In the genomic region with DNA sequence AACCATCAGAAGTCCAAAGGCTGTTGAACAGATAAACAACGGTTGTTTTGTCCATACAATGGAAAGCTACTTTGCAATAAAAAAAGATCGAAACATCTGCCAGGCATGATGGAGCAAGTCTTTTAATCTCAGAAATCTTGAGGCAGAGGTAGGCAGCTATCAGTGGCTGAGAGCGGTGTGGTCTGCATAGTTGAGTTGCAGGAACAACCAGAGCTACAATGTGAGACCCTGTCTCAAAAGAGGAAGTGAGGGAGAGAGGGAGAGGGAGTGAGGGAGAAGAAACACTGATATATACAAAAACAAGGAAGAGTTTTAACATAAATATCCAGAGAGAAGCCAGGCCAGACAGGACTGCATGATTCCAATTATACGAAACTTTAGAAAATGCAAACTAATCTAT, we compare ENCODE assay signal across 20 mouse cellular contexts. TPM values are rescaled to one million over a fixed set of nuclear protein-coding genes. Genes with fewer than 3 reads are reported as not detected.
A peak's percentile ranks its signal among the peaks of the same experiment; 100 is the strongest.
DNase-seq lines count a peak whose midpoint lies in the region; ATAC-seq and TF ChIP-seq lines count a peak whose summit lies in the region.
"Had no signal": no experiment of that assay in that cellular context is flagged by ENCODE, and none has a peak within 500 bp of the region (broad histone marks: within the 10 kb centered on the region; RNA-seq: fewer than 3 reads in every experiment).

No protein-coding gene starts in this region.

- peak; percentile 79 for ATAC-seq in common myeloid progenitor, adult 5-6 weeks (replicated peaks; ENCODE audit: low read depth, poor library complexity, severe bottlenecking)
- peak; percentile 27 to 81; a peak in 3 of 4 replicates for ATAC-seq in hematopoietic stem cell, adult 5-6 weeks (replicated peaks in 1 of 2; ENCODE audit: insufficient read depth in 1 of 2, low FRiP score in 2 of 2, low TSS enrichment in 1 of 2, low read depth in 1 of 2, poor library complexity in 2 of 2, severe bottlenecking in 2 of 2)
- ATAC-seq in lung, postnatal 0 days, result no peak
- no peak for ATAC-seq in hindbrain, embryonic 12.5 days (ENCODE audit: low FRiP score)
- ATAC-seq: forebrain, embryonic 13.5 days; forebrain, embryonic 15.5 days; forebrain, postnatal 0 days had no signal

- TF ChIP-seq POLR2A in MEL (IDR thresholded peaks at IDR 0.05; ENCODE audit: control insufficient read depth in 1 of 2, insufficient read depth in 1 of 2, low read depth in 1 of 2, low read length in 2 of 2, poor library complexity in 1 of 2), result no peak

- H3K9ac ChIP-seq in MEL (ENCODE audit: control insufficient read depth, low read depth, low read length, poor library complexity, severe bottlenecking), result no peak overlapping the region
- H3K9ac ChIP-seq in lung, postnatal 0 days (replicated peaks; ENCODE audit: low read depth), result no peak overlapping the region
- H3K9ac ChIP-seq in hindbrain, embryonic 12.5 days, result no peak overlapping the region
- H3K9ac ChIP-seq: embryonic facial prominence, embryonic 12.5 days; forebrain, embryonic 13.5 days; forebrain, embryonic 15.5 days; forebrain, postnatal 0 days had no signal

- H3K4me3 ChIP-seq in MEL (ENCODE audit: control insufficient read depth in 1 of 2, insufficient read depth in 1 of 2, low read depth in 2 of 2, low read length in 2 of 2), result no peak overlapping the region
- H3K4me3 ChIP-seq in lung, postnatal 0 days (ENCODE audit: low read depth, low read length), result no peak overlapping the region
- H3K4me3 ChIP-seq in hindbrain, embryonic 12.5 days, result no peak overlapping the region
- H3K4me3 ChIP-seq: embryonic facial prominence, embryonic 10.5 days; embryonic facial prominence, embryonic 12.5 days; forebrain, embryonic 13.5 days; forebrain, embryonic 15.5 days had no signal

- TF ChIP-seq CTCF in MEL (IDR thresholded peaks at IDR 0.05 in 2 of 3, conservative IDR thresholded peaks at IDR 0.05 in 1 of 3; ENCODE audit: control insufficient read depth in 1 of 3, insufficient read depth in 1 of 3, low read depth in 2 of 3, low read length in 3 of 3, poor library complexity in 1 of 3, severe bottlenecking in 1 of 3), result no peak
- TF ChIP-seq CTCF in lung, postnatal 0 days (IDR thresholded peaks at IDR 0.05), result no peak

- 80% methylated on average over 4 of the region's 4 CpGs for WGBS in lung, postnatal 0 days
- WGBS in hindbrain, embryonic 12.5 days, result 93% methylated on average over 4 of the region's 4 CpGs

- peaks cover 3% of the 10 kb centered on the region; the same call in 1 of the 2 replicates for H3K79me2 ChIP-seq in MEL (ENCODE audit: control insufficient read depth, insufficient read depth, low read length, poor library complexity)

- no peaks in the 10 kb centered on the region for H3K9me3 ChIP-seq in MEL (replicated peaks; ENCODE audit: insufficient read depth, low read length)
- H3K9me3 ChIP-seq in lung, postnatal 0 days (ENCODE audit: low read length), result no peaks in the 10 kb centered on the region
- no peaks in the 10 kb centered on the region for H3K9me3 ChIP-seq in hindbrain, embryonic 12.5 days (replicated peaks)
- H3K9me3 ChIP-seq: embryonic facial prominence, embryonic 10.5 days; embryonic facial prominence, embryonic 12.5 days; forebrain, embryonic 13.5 days; forebrain, embryonic 15.5 days had no signal

- no peak for TF ChIP-seq RAD21 in MEL (IDR thresholded peaks at IDR 0.05; ENCODE audit: low read depth, low read length)

- no peaks in the 10 kb centered on the region for H3K27me3 ChIP-seq in MEL (ENCODE audit: control insufficient read depth in 1 of 2, insufficient read depth in 2 of 2, low read length in 2 of 2)
- no peaks in the 10 kb centered on the region for H3K27me3 ChIP-seq in lung, postnatal 0 days (replicated peaks; ENCODE audit: insufficient read depth, low read length)
- no peaks in the 10 kb centered on the region for H3K27me3 ChIP-seq in hindbrain, embryonic 12.5 days
- H3K27me3 ChIP-seq: forebrain, embryonic 13.5 days; forebrain, embryonic 15.5 days had no signal

- H3K4me1 ChIP-seq in MEL (ENCODE audit: control insufficient read depth in 1 of 2, insufficient read depth in 2 of 2, low read length in 2 of 2), result peaks cover 0 to 14% of the 10 kb centered on the region in 2 experiments; a peak in 2 of 4 replicates
- no peaks in the 10 kb centered on the region for H3K4me1 ChIP-seq in lung, postnatal 0 days (ENCODE audit: insufficient read depth, low read depth, low read length)
- no peaks in the 10 kb centered on the region for H3K4me1 ChIP-seq in hindbrain, embryonic 12.5 days
- H3K4me1 ChIP-seq: embryonic facial prominence, embryonic 12.5 days; forebrain, embryonic 13.5 days; forebrain, embryonic 15.5 days had no signal

- no peak overlapping the region for H3K4me2 ChIP-seq in lung, postnatal 0 days (replicated peaks; ENCODE audit: low read depth, low read length)
- no peak overlapping the region for H3K4me2 ChIP-seq in hindbrain, embryonic 12.5 days (replicated peaks)
- H3K4me2 ChIP-seq: embryonic facial prominence, embryonic 12.5 days; forebrain, embryonic 13.5 days; forebrain, embryonic 15.5 days had no signal

- H3K36me3 ChIP-seq in MEL (ENCODE audit: control insufficient read depth in 1 of 2, insufficient read depth in 2 of 2, low read length in 2 of 2), result peaks cover 0 to 15% of the 10 kb centered on the region in 2 experiments; a peak in 2 of 4 replicates
- H3K36me3 ChIP-seq in lung, postnatal 0 days (ENCODE audit: insufficient read depth, low read length), result no peaks in the 10 kb centered on the region
- H3K36me3 ChIP-seq in hindbrain, embryonic 12.5 days, result no peaks in the 10 kb centered on the region
- H3K36me3 ChIP-seq: embryonic facial prominence, embryonic 10.5 days; embryonic facial prominence, embryonic 12.5 days; forebrain, embryonic 15.5 days had no signal

- peak; percentile 62 for DNase-seq in MEL (ENCODE audit: low read depth, low spot score)
- DNase-seq in cerebellum, postnatal 25 days, result no peak
- no peak for DNase-seq in lung, postnatal 0 days (ENCODE audit: low spot score)
- no peak for DNase-seq in thymus, postnatal 25 days
- DNase-seq: adrenal gland, adult 2 months; adrenal gland, postnatal 10 days; adrenal gland, postnatal 25 days; cerebellum, adult 11-12 months; cerebellum, adult 2 months; cerebellum, adult 9-10 months; cerebellum, postnatal 10 days; cerebellum, postnatal 36 days; forebrain, postnatal 0 days had no signal

- no peak for TF ChIP-seq EP300 in MEL (IDR thresholded peaks at IDR 0.05; ENCODE audit: low read depth in 1 of 2, low read length in 2 of 2)
- no peak for TF ChIP-seq EP300 in lung, postnatal 0 days (IDR thresholded peaks at IDR 0.05)

- no peak overlapping the region; the same call in 1 of the 2 replicates for H3K27ac ChIP-seq in MEL (ENCODE audit: control insufficient read depth, low read depth, low read length)
- no peak overlapping the region for H3K27ac ChIP-seq in lung, postnatal 0 days (ENCODE audit: low read length)
- H3K27ac ChIP-seq in hindbrain, embryonic 12.5 days, result no peak overlapping the region
- H3K27ac ChIP-seq: embryonic facial prominence, embryonic 10.5 days; embryonic facial prominence, embryonic 12.5 days; forebrain, embryonic 13.5 days; forebrain, embryonic 15.5 days had no signal

TF ChIP-seq in MEL, 35 proteins besides CTCF, POLR2A, EP300 and RAD21:
- TF ChIP-seq RCOR1 (IDR thresholded peaks at IDR 0.05; ENCODE audit: low read depth, low read length) (no peak), ZNF384 (IDR thresholded peaks at IDR 0.05; ENCODE audit: low read depth, low read length) (no peak), ZMIZ1 (IDR thresholded peaks at IDR 0.05; ENCODE audit: low read depth, low read length) (no peak), MAFK (IDR thresholded peaks at IDR 0.05; ENCODE audit: borderline replicate concordance, low read depth, low read length) (no peak), USF1 (IDR thresholded peaks at IDR 0.05; ENCODE audit: low read depth, low read length) (no peak), ETS1 (IDR thresholded peaks at IDR 0.05; ENCODE audit: low read depth, low read length) (no peak), MAZ (IDR thresholded peaks at IDR 0.05; ENCODE audit: low read depth, low read length) (no peak), POLR2AphosphoS2 (IDR thresholded peaks at IDR 0.05; ENCODE audit: low read length) (no peak), MYC (IDR thresholded peaks at IDR 0.05; ENCODE audit: low read depth, low read length) (no peak)

RNA-seq across cellular contexts. Expression of a gene that starts 18.3 kb away (rescaled TPM):
- total RNA-seq in MEL (2012; rRNA removed), result 3.4 and 4.0 TPM in 2 replicates
- polyA plus RNA-seq in MEL (2012; ENCODE audit: insufficient read depth in 1 of 2, insufficient read length in 2 of 2, low read depth in 1 of 2, low replicate concordance in 2 of 2, missing spikeins in 1 of 2), result 10 to 100 TPM in 1 of 2 experiments, not detected in 1; 15.3 TPM
- total RNA-seq in common myeloid progenitor, adult 5-6 weeks (2017), result 24.6 and 29.9 TPM in 2 replicates
- total RNA-seq in hematopoietic stem cell, adult 5-6 weeks (2017), result 18.2 and 29.5 TPM in 2 replicates
- polyA plus RNA-seq in lung, postnatal 0 days (2015; fragmentation: Nextera tagmentation; extraction: Ambion mirVana), result 3.5 and 3.8 TPM in 2 replicates
- 2.1 and 2.9 TPM in 2 replicates for polyA plus RNA-seq in hindbrain, embryonic 12.5 days (2016; fragmentation: Nextera tagmentation; extraction: Ambion mirVana)

Comparison
In these comparisons a context has a peak if more than half of its experiments do, and no peak if none do; other contexts are left out.
1. ATAC-seq: peak in common myeloid progenitor, adult 5-6 weeks (single experiment) and hematopoietic stem cell, adult 5-6 weeks (2 of 2); none in lung, postnatal 0 days (single experiment) and hindbrain, embryonic 12.5 days (single experiment).